28 mouse cellular contexts compared by ENCODE assay signal in genomic region chr19:29032662-29033061, GRCm38 (mm10). TPM values are rescaled to one million over a fixed set of nuclear protein-coding genes. Genes with fewer than 3 reads are reported as not detected.
A peak's percentile ranks its signal among the peaks of the same experiment; 100 is the strongest.
DNase-seq lines count a peak whose midpoint lies in the region; ATAC-seq and TF ChIP-seq lines count a peak whose summit lies in the region.
"Had no signal": no experiment of that assay in that cellular context is flagged by ENCODE, and none has a peak within 500 bp of the region (broad histone marks: within the 10 kb centered on the region; RNA-seq: fewer than 3 reads in every experiment).

No protein-coding gene starts in this region.

- DNase-seq in adrenal gland, adult 2 months, result peak; percentile 30
- no peak for DNase-seq in adrenal gland, postnatal 36 days
- DNase-seq in layer of hippocampus, adult 9-11 months, result peak; percentile 39
- no peak for DNase-seq in layer of hippocampus, adult 18-20 months (ENCODE audit: low spot score in 2 of 2)
- DNase-seq in brain, adult 2 months (ENCODE audit: low read depth, low spot score), result peak; percentile 84
- no peak for DNase-seq in heart, embryonic 10.5 days (ENCODE audit: low spot score)
- DNase-seq: adrenal gland, postnatal 14 days; cerebellum, adult 11 months; cerebellum, adult 2 months; cerebellum, adult 9-11 months; cerebellum, postnatal 25 days; embryo, embryonic 11 days; forebrain, postnatal 0 days; gastrocnemius, adult 2 months; gastrocnemius, postnatal 14 days; heart, adult 18-20 months; kidney, adult 11 months had no signal

- no peak overlapping the region for H3K27ac ChIP-seq in forebrain, embryonic 13.5 days
- H3K27ac ChIP-seq in heart, embryonic 10.5 days, result no peak overlapping the region
- H3K27ac ChIP-seq: embryonic facial prominence, embryonic 10.5 days; embryonic facial prominence, embryonic 13.5 days; gastrocnemius, adult 2 months; hindbrain, embryonic 12.5 days; hindbrain, embryonic 15.5 days; intestine, embryonic 15.5 days had no signal

- H3ac ChIP-seq in myocyte (ENCODE audit: control insufficient read depth, insufficient read length), result no peak overlapping the region

- H3K4me1 ChIP-seq in forebrain, embryonic 13.5 days, result no peaks in the 10 kb centered on the region
- H3K4me1 ChIP-seq in heart, embryonic 10.5 days, result no peaks in the 10 kb centered on the region; the same call in 1 of the 2 replicates
- H3K4me1 ChIP-seq: embryonic facial prominence, embryonic 10.5 days; embryonic facial prominence, embryonic 13.5 days; hindbrain, embryonic 12.5 days; hindbrain, embryonic 15.5 days; intestine, embryonic 15.5 days had no signal

- H3K27me3 ChIP-seq in myocyte (ENCODE audit: control insufficient read depth, insufficient read depth, insufficient read length), result no peaks in the 10 kb centered on the region
- H3K27me3 ChIP-seq in forebrain, embryonic 13.5 days, result no peaks in the 10 kb centered on the region
- no peaks in the 10 kb centered on the region for H3K27me3 ChIP-seq in heart, embryonic 10.5 days (ENCODE audit: insufficient read depth, poor library complexity, severe bottlenecking)
- H3K27me3 ChIP-seq: embryonic facial prominence, embryonic 13.5 days; hindbrain, embryonic 12.5 days; hindbrain, embryonic 15.5 days; intestine, embryonic 15.5 days; Patski had no signal

- no peak for TF ChIP-seq POLR2A in myocyte (IDR thresholded peaks at IDR 0.05; ENCODE audit: insufficient read length, low read depth)

- ATAC-seq in forebrain, embryonic 13.5 days, result no peak
- ATAC-seq: CD4-positive, CD25-positive, alpha-beta regulatory T cell, adult 4 months; forebrain, embryonic 14.5 days; forebrain, postnatal 0 days; intestine, embryonic 15.5 days; Patski had no signal

- H3K79me2 ChIP-seq in myocyte (ENCODE audit: control insufficient read depth, insufficient read depth), result no peaks in the 10 kb centered on the region

- H3K9me3 ChIP-seq in forebrain, embryonic 13.5 days (replicated peaks), result no peaks in the 10 kb centered on the region
- H3K9me3 ChIP-seq in heart, embryonic 10.5 days, result no peaks in the 10 kb centered on the region
- H3K9me3 ChIP-seq: embryonic facial prominence, embryonic 10.5 days; embryonic facial prominence, embryonic 13.5 days; hindbrain, embryonic 12.5 days; hindbrain, embryonic 15.5 days; intestine, embryonic 15.5 days had no signal

- H3K4me3 ChIP-seq in myocyte, result no peak overlapping the region
- H3K4me3 ChIP-seq in forebrain, embryonic 13.5 days, result no peak overlapping the region
- H3K4me3 ChIP-seq in heart, embryonic 10.5 days, result no peak overlapping the region
- H3K4me3 ChIP-seq: embryonic facial prominence, embryonic 10.5 days; embryonic facial prominence, embryonic 13.5 days; erythroblast, embryonic 14.5 days; gastrocnemius, adult 2 months; hindbrain, embryonic 12.5 days; hindbrain, embryonic 15.5 days; intestine, embryonic 15.5 days had no signal

- no peak overlapping the region for H3K9ac ChIP-seq in forebrain, embryonic 13.5 days
- H3K9ac ChIP-seq: embryonic facial prominence, embryonic 13.5 days; forebrain, postnatal 0 days; hindbrain, embryonic 12.5 days; hindbrain, embryonic 15.5 days; intestine, embryonic 15.5 days had no signal

- H3K36me3 ChIP-seq in myocyte (ENCODE audit: control insufficient read depth, insufficient read depth), result peaks cover 13% of the 10 kb centered on the region
- peaks cover 47% of the 10 kb centered on the region for H3K36me3 ChIP-seq in forebrain, embryonic 13.5 days (ENCODE audit: poor library complexity, severe bottlenecking)
- peaks cover 48% of the 10 kb centered on the region for H3K36me3 ChIP-seq in heart, embryonic 10.5 days

- no peak overlapping the region for H3K4me2 ChIP-seq in myocyte (ENCODE audit: low read depth)
- no peak overlapping the region for H3K4me2 ChIP-seq in forebrain, embryonic 13.5 days
- H3K4me2 ChIP-seq: embryonic facial prominence, embryonic 13.5 days; hindbrain, embryonic 12.5 days; hindbrain, embryonic 15.5 days; intestine, embryonic 15.5 days had no signal

TF ChIP-seq in myocyte, 11 proteins besides CTCF, POLR2A, EP300 and RAD21:
- TF ChIP-seq MYOD1 (IDR thresholded peaks at IDR 0.05; ENCODE audit: control insufficient read depth in 1 of 3, insufficient read length in 2 of 3, low read depth in 2 of 3) (no peak), USF1 (IDR thresholded peaks at IDR 0.05; ENCODE audit: low read depth) (peak; percentile 1)

RNA-seq across cellular contexts. Expression of gene Ak3, which starts 15.1 kb away (rescaled TPM):
- total RNA-seq in adrenal gland, adult 2 months (2021), result 100 to 1,000 TPM; 134 to 232 TPM
- 220 and 262 TPM in 2 replicates for polyA plus RNA-seq in adrenal gland, adult 2 months (2012; rRNA removed)
- 100 to 1,000 TPM; 146 to 253 TPM for total RNA-seq in adrenal gland, postnatal 36 days (2021)
- total RNA-seq in layer of hippocampus, adult 18-20 months (2021), result 10 to 100 TPM; 53.6 to 56.3 TPM
- 62.8 TPM for polyA plus RNA-seq in myocyte (2012; fragmentation: generic; extraction: Trizol)
- polyA plus RNA-seq in forebrain, embryonic 13.5 days (2015; fragmentation: Nextera tagmentation; extraction: Ambion mirVana), result 57.7 and 59.5 TPM in 2 replicates
- polyA plus RNA-seq in heart, embryonic 10.5 days (2016; fragmentation: Nextera tagmentation; extraction: Ambion mirVana), result 77.8 TPM in 2 replicates

RNA-seq across cellular contexts. Expression of gene Cdc37l1, which starts 42.5 kb away (rescaled TPM):
- 10 to 100 TPM; 39.4 to 46.2 TPM for total RNA-seq in adrenal gland, adult 2 months (2021)
- polyA plus RNA-seq in adrenal gland, adult 2 months (2012; rRNA removed), result 10.7 and 11.2 TPM in 2 replicates
- 10 to 100 TPM; 43.4 to 52.5 TPM for total RNA-seq in adrenal gland, postnatal 36 days (2021)
- total RNA-seq in layer of hippocampus, adult 18-20 months (2021), result 100 to 1,000 TPM; 105 to 118 TPM
- 9.2 TPM for polyA plus RNA-seq in myocyte (2012; fragmentation: generic; extraction: Trizol)
- 47.4 and 50.7 TPM in 2 replicates for polyA plus RNA-seq in forebrain, embryonic 13.5 days (2015; fragmentation: Nextera tagmentation; extraction: Ambion mirVana)
- 32.0 and 34.6 TPM in 2 replicates for polyA plus RNA-seq in heart, embryonic 10.5 days (2016; fragmentation: Nextera tagmentation; extraction: Ambion mirVana)

Comparison
In these comparisons a context has a peak if more than half of its experiments do, and no peak if none do; other contexts are left out.
1. DNase-seq: peak in adrenal gland, adult 2 months (single experiment), layer of hippocampus, adult 9-11 months (single experiment) and brain, adult 2 months (single experiment); none in adrenal gland, postnatal 36 days (0 of 2), layer of hippocampus, adult 18-20 months (0 of 2) and heart, embryonic 10.5 days (single experiment).